Mouse (Mus musculus) embryonic facial prominence, embryonic 14.5 days (tissue): ENCODE measurements around the gene Kirrel. TPM values are rescaled to one million over a fixed set of nuclear protein-coding genes. Genes with fewer than 3 reads are reported as not detected.

Experiments used
- ATAC-seq: fragments of 200-750 bp; cut with Nextera tagmentation; 2 replicates; pipeline ENCODE4 v1.8.0; 2017; ENCODE audit warnings: low read depth, moderate number of reproducible peaks, moderate TSS enrichment
- DNase-seq: peaks from one replicate; pipeline ENCODE4 v3.0.0-alpha.2; 2015; ENCODE audit warnings: low spot score
- H3K27ac ChIP-seq: fragments of 300-500 bp; sonication (generic); replicated peaks from 2 replicates; pipeline ENCODE4 v1.5.1; 2014; ENCODE audit warnings: low read depth, mild to moderate bottlenecking, low read length, moderate library complexity
- H3K27me3 ChIP-seq: fragments of 300-500 bp; sonication (generic); replicated peaks from 2 replicates; pipeline ENCODE4 v1.6.1; 2014; ENCODE audit warnings: low read length; ENCODE audit not compliant: control insufficient read depth, insufficient read depth
- H3K36me3 ChIP-seq: fragments of 300-500 bp; sonication (generic); 2 replicates; pipeline ENCODE4 v1.6.1; 2014; ENCODE audit warnings: low read length, mixed read lengths; ENCODE audit not compliant: control insufficient read depth, insufficient read depth
- H3K4me1 ChIP-seq: fragments of 300-500 bp; sonication (generic); 2 replicates; pipeline ENCODE4 v1.6.1; 2014; ENCODE audit warnings: antibody characterized with exemption, low read length; ENCODE audit not compliant: control insufficient read depth, insufficient read depth
- H3K4me2 ChIP-seq: fragments of 300-500 bp; sonication (generic); 2 replicates; pipeline ENCODE4 v1.6.1; 2014; ENCODE audit warnings: low read depth, mild to moderate bottlenecking, low read length, moderate library complexity, mixed read lengths
- H3K4me3 ChIP-seq: fragments of 300-500 bp; sonication (generic); 2 replicates; pipeline ENCODE4 v1.5.1; 2014; ENCODE audit warnings: low read depth, mild to moderate bottlenecking, low read length
- H3K9ac ChIP-seq: fragments of 300-500 bp; sonication (generic); 2 replicates; pipeline ENCODE4 v1.6.1; 2014; ENCODE audit warnings: low read depth, mild to moderate bottlenecking, low read length, moderate library complexity, mixed read lengths
- H3K9me3 ChIP-seq: fragments of 300-500 bp; sonication (generic); 2 replicates; pipeline ENCODE4 v1.6.1; 2016; ENCODE audit warnings: low read length; ENCODE audit not compliant: control insufficient read depth
- WGBS: fragments of 180-500 bp; shearing (Covaris S2); extraction: QIAGEN DNeasy Blood & Tissue Kit; methylation state at CpG from one replicate; pipeline ENCODE4 v1.1.7; 2014; 5-methylcytosine and 5-hydroxymethylcytosine counted together
- polyA plus RNA-seq: library from polyadenylated mRNA; unstranded; fragments of >200 nt; fragmentation: Nextera tagmentation; extraction: Ambion mirVana; gene quantifications from 2 replicates; pipeline ENCODE4 v1.2.1, GENCODE M21; 2014

Gene Kirrel
- polyA plus RNA-seq: 12.8 and 14.1 TPM in 2 replicates

DNA sequence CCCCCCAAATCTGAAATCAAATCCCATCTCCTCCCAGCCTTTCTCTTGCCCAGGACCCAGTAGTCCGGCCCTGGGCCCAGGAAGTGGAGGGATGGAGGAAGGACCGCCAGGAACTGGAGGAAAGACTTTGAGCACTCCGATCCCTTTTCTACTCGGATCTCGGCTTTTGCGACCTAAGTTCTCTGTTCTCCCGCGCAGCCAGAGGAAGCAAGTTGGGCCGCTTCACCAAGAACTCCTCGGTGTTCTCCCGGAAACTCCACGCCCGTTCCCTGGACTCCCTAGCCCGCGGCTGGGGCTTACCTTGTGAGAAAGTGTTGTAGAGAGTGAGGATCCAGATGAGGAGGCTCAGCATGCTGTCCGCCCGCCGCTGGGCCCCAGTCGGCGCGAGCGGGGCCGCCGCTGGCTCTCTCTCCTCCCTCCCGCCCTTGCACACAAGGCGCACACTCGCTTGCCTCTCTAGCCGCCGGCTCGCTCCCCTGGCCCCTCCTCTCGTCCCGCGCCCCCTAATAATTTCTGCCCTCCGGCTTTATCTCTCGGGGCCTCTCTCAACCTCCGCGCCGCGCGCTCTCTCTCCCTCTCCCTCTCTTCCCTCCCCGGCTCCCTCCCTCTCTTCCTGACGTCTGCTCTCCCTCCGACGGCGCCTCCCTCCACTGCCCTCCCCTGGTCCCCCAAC, at the start of gene Kirrel:
Gene Kirrel, minus strand, starts transcription at position 652 of the 673 bp plus-strand sequence.
- DNase-seq (peak; percentile 95), ATAC-seq (peak; percentile 93)
- WGBS: 0% methylated on average over 41 of the region's 45 CpGs
- H3K36me3 ChIP-seq: no peaks in the 10 kb centered on the region
- no peaks in the 10 kb centered on the region for H3K9me3 ChIP-seq
- H3K4me1 ChIP-seq: peaks cover 29% of the 10 kb centered on the region
- H3K9ac ChIP-seq: peak within 1 kb of the TSS; percentile 85
- H3K27me3 ChIP-seq: no peaks in the 10 kb centered on the region
- peak within 1 kb of the TSS; percentile 79 for H3K4me3 ChIP-seq
- peak within 1 kb of the TSS; percentile 91 for H3K4me2 ChIP-seq
- H3K27ac ChIP-seq: peak within 1 kb of the TSS; percentile 93

DNA sequence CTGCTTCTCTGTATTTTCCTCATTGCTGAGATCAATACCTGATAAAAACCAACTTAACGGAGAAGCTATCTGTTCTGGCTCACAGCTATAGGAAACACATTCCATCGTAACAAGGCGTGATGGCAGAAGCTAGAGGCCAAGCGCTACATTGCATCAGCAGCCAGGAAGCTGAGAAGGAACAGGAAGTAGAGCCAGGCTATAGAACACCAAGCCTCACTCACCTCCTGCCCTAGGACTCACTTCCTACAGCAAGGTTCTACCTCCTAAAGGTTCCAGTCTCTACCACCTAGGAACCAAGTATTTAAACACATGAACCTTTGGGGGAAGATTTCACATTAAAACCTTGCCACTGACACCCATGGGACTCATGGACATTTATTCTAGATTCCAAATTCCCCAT, 49.1 kb upstream of the Kirrel start:
- ATAC-seq: no peak
- no peak for DNase-seq
- 78% methylated on average over 4 of the region's 4 CpGs for WGBS
- Histone ChIP-seq H3K4me2 (no peak overlapping the region), H3K27ac (no peak overlapping the region), H3K9ac (no peak overlapping the region), H3K36me3 (no peaks in the 10 kb centered on the region), H3K4me3 (no peak overlapping the region), H3K9me3 (no peaks in the 10 kb centered on the region), H3K4me1 (no peaks in the 10 kb centered on the region), H3K27me3 (no peaks in the 10 kb centered on the region)

DNA sequence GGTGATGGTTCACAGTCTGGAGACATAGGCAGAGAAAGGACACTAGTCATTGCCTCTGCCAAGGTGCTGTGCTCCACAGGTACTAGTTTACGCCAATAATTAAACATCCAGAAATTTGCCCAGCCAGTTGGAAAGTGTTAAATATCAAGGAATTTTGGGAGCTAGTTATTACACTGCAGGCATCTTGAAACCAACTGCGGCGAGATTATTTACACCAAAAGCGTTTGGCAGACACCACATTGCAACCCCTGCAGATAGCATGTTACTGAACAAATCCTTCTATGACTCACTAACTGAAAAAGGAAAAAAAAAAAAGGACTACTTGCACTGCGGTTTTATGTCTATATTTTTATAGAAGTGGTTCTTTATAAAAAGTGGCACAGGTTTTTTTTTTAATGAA, 47.8 kb upstream of the Kirrel start:
- Histone ChIP-seq H3K36me3 (no peaks in the 10 kb centered on the region), H3K4me3 (no peak overlapping the region), H3K9ac (no peak overlapping the region), H3K9me3 (no peaks in the 10 kb centered on the region), H3K27ac (no peak overlapping the region), H3K27me3 (no peaks in the 10 kb centered on the region), H3K4me1 (no peaks in the 10 kb centered on the region), H3K4me2 (no peak overlapping the region)
- WGBS: 72% methylated on average over 5 of the region's 5 CpGs
- DNase-seq (no peak), ATAC-seq (no peak)

DNA sequence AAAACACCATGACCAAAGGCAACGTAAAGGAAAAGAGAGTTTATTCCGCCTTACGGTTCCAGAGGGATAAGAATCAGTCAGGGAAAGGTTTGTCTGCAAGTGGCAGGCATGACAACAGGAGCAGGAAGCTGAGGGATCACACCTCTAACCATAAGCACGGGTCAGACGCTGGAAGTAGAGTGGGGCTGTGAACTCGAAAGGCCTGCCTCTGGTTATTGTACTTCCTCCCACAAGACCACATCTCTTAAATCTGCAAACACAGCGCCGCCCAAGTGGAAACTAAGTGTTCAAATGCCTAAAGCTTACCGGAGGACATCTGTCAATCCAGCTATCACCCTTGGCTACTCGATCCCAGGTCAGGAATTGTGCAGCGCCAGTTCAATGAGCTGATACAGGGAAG, 40.6 kb upstream of the Kirrel start:
- DNase-seq: no peak
- ATAC-seq: no peak
- 71% methylated on average over 11 of the region's 11 CpGs for WGBS

DNA sequence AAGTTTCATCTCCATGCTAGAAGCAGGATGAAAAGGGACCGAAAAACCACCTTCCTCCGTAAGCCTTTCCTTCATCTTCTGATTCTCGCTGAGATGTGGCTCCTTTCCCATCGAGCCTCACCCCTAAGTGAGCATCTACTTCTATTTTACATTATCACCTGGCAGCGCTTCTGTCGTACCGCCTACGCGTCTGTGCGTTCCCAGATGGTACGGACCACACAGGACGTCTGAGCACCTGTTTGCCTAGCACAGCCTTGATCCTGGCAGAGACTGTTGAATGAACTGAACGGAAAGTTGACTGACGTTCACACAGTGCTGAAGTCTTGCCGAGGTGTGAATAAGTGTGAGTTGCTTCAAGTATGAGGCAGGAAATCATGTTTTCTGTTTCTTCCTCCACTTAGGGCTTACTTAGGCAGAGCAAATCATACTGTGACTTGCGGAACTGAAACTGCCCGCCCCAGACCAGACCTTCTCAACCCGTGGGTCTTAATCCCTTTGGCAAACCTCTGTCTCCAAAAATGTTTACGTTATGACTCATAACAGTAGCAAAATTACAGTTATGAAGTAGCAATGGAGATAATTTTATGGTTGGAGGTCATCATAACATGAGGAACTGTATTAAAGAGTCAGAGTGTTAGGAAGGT, 39.8 kb upstream of the Kirrel start:
- Histone ChIP-seq H3K4me3 (no peak overlapping the region), H3K27ac (no peak overlapping the region), H3K4me1 (no peaks in the 10 kb centered on the region), H3K27me3 (no peaks in the 10 kb centered on the region), H3K9me3 (no peaks in the 10 kb centered on the region), H3K9ac (no peak overlapping the region), H3K4me2 (no peak overlapping the region), H3K36me3 (no peaks in the 10 kb centered on the region)
- ATAC-seq (no peak), DNase-seq (no peak)
- 88% methylated on average over 19 of the region's 19 CpGs for WGBS

More for the DNA sequence above, 40.6 kb upstream of the Kirrel start:
- Histone ChIP-seq H3K4me2 (no peak overlapping the region), H3K9ac (no peak overlapping the region), H3K27me3 (no peaks in the 10 kb centered on the region), H3K27ac (no peak overlapping the region), H3K36me3 (no peaks in the 10 kb centered on the region), H3K9me3 (no peaks in the 10 kb centered on the region), H3K4me1 (no peaks in the 10 kb centered on the region), H3K4me3 (no peak overlapping the region)

DNA sequence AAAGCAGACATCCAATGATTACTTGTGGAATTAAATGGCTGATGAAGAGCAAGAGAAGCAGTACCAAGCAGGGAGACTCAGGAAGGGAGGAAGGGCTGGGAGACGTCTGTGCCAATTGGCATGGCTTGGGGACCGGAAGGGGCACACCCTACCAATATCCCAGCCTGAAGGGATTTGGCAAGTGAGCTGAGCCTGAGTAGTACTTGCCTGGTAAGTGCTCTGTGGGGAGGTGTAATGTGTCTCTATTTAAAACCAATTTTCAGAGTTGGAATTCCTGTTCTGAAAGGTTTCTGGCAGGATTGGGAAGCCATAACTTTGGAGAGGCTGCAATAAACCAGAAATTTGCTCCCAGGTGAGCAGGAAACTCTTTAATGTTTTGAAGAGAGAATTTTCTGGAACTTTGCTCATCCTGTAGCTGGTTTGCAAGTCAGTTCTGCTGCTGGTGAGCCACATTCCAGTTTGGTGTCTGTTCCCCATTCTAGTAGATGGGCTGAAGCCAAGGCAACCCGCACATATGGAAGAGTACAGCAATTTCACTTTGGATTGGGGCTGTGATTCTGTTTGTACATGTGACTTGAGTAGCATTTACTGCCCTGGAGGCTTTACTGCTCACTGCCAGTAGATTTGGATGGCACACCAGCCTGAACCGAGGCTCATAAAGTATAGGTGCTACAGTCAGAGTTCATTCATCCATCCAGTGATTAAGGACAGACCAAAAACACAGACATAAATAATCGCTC, 32.0 kb upstream of the Kirrel start:
- H3K4me1 ChIP-seq: peaks cover 4% of the 10 kb centered on the region; the same call in 1 of the 2 replicates
- no peak overlapping the region for H3K4me2 ChIP-seq
- no peak overlapping the region for H3K9ac ChIP-seq
- H3K36me3 ChIP-seq: no peaks in the 10 kb centered on the region
- no peak overlapping the region for H3K4me3 ChIP-seq
- DNase-seq (peak; percentile 35), ATAC-seq (no peak)
- H3K9me3 ChIP-seq: no peaks in the 10 kb centered on the region
- H3K27me3 ChIP-seq: no peaks in the 10 kb centered on the region
- H3K27ac ChIP-seq: no peak overlapping the region
- 74% methylated on average over 5 of the region's 5 CpGs for WGBS

DNA sequence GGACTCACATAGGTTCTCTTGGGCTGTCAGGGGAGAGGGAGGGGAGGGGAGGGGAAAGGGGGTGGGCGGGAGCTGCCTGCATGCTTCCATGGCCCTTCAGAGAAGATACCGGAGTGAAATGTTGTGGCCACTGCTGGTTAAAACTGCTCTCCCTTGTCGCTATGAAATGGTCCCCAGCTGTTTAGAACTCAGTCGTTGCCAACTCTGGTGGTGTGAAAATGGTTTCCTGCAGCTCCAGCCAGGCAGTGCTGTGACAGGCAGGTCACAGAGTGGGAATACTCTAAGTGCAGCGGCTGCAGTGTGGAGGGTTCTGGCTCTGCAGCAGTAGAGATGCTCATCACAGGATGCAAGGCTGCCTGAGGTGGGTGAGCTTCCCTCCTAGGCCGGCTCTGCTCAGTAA, 22.1 kb upstream of the Kirrel start:
- ATAC-seq (no peak), DNase-seq (no peak)
- Histone ChIP-seq H3K27ac (no peak overlapping the region), H3K9ac (no peak overlapping the region), H3K36me3 (no peaks in the 10 kb centered on the region), H3K9me3 (no peaks in the 10 kb centered on the region), H3K4me3 (no peak overlapping the region), H3K27me3 (no peaks in the 10 kb centered on the region; the same call in 1 of the 2 replicates), H3K4me1 (no peaks in the 10 kb centered on the region), H3K4me2 (no peak overlapping the region)
- 31% methylated on average over 6 of the region's 6 CpGs for WGBS

DNA sequence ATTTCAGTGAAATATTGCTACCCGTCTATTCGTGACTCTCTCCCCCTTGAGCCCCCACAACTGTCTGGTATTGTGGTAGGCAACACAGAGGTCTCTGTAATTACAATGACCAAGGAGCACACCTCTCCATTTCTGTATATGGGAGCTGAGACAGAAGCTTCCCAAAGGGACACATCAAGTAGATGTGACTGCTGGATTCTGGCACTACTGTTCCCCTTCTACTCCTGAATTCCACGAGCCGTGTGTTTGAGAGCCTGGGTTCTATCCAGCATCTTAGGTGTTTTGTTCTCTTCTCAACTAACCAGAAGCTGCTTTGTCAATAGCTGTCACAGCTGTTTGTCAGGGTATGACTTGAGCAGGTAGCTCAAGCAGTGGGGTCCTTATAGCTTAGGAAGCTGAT, 20.5 kb upstream of the Kirrel start:
- Histone ChIP-seq H3K27ac (no peak overlapping the region), H3K9ac (no peak overlapping the region), H3K4me3 (no peak overlapping the region), H3K27me3 (no peaks in the 10 kb centered on the region; the same call in 1 of the 2 replicates), H3K4me2 (no peak overlapping the region), H3K9me3 (no peaks in the 10 kb centered on the region), H3K36me3 (no peaks in the 10 kb centered on the region), H3K4me1 (no peaks in the 10 kb centered on the region)
- WGBS: 79% methylated on average over 4 of the region's 4 CpGs
- DNase-seq: no peak
- no peak for ATAC-seq
